Mouse (Mus musculus): ENCODE results near the gene Plxna2. TPM values are rescaled to one million over a fixed set of nuclear protein-coding genes. Genes with fewer than 3 reads are reported as not detected.

Gene Plxna2
- total and polyA plus RNA-seq, 3 experiments: under 0.01 to 0.03 TPM; not detected in 1

GRCm38 (mm10) chr1:194798511-194798910, 180.5 kb downstream of the Plxna2 start:
- no peak overlapping the region for H3K27ac ChIP-seq (ENCODE audit: control insufficient read depth, low read depth, low read length)
- peaks cover 0 to 4% of the 10 kb centered on the region in 2 experiments; a peak in 1 of 4 replicates for H3K27me3 ChIP-seq (ENCODE audit: control insufficient read depth in 1 of 2, insufficient read depth in 2 of 2, low read length in 2 of 2)
- no peaks in the 10 kb centered on the region for H3K36me3 ChIP-seq (ENCODE audit: control insufficient read depth in 1 of 2, insufficient read depth in 2 of 2, low read length in 2 of 2)
- H3K79me2 ChIP-seq (ENCODE audit: control insufficient read depth, insufficient read depth, low read length, poor library complexity): no peaks in the 10 kb centered on the region
- H3K4me1 ChIP-seq (ENCODE audit: control insufficient read depth in 1 of 2, insufficient read depth in 2 of 2, low read length in 2 of 2): no peaks in the 10 kb centered on the region
- no peaks in the 10 kb centered on the region for H3K9me3 ChIP-seq (replicated peaks; ENCODE audit: insufficient read depth, low read length)
- H3K4me3 ChIP-seq (ENCODE audit: control insufficient read depth in 1 of 2, insufficient read depth in 1 of 2, low read depth in 2 of 2, low read length in 2 of 2): no peak overlapping the region
- no peak for DNase-seq (ENCODE audit: low read depth, low spot score)
- H3K9ac ChIP-seq (ENCODE audit: control insufficient read depth, low read depth, low read length, poor library complexity, severe bottlenecking): no peak overlapping the region
- no peak for TF ChIP-seq TBP (IDR thresholded peaks at IDR 0.05; ENCODE audit: low read depth, low read length)
- no peak for TF ChIP-seq GABPA (IDR thresholded peaks at IDR 0.05; ENCODE audit: low read depth, low read length)
- TF ChIP-seq POLR2A (IDR thresholded peaks at IDR 0.05; ENCODE audit: control insufficient read depth in 1 of 2, insufficient read depth in 1 of 2, low read depth in 1 of 2, low read length in 2 of 2, poor library complexity in 1 of 2): no peak
- TF ChIP-seq TCF12 (IDR thresholded peaks at IDR 0.05; ENCODE audit: low read depth, low read length): no peak
- no peak for TF ChIP-seq MAX (IDR thresholded peaks at IDR 0.05; ENCODE audit: low read length)
- TF ChIP-seq MXI1 (IDR thresholded peaks at IDR 0.05; ENCODE audit: low read depth, low read length): no peak
- TF ChIP-seq TAL1 (IDR thresholded peaks at IDR 0.05; ENCODE audit: low read length): no peak

- H3K27me3 ChIP-seq (ENCODE audit: control insufficient read depth in 1 of 2, insufficient read depth in 2 of 2, low read length in 2 of 2): no peaks in the 10 kb centered on the region
- no peaks in the 10 kb centered on the region for H3K36me3 ChIP-seq (ENCODE audit: control insufficient read depth in 1 of 2, insufficient read depth in 2 of 2, low read length in 2 of 2)
- no peak for TF ChIP-seq JUND (IDR thresholded peaks at IDR 0.05; ENCODE audit: low read depth, low read length)
- no peak for TF ChIP-seq POLR2A (IDR thresholded peaks at IDR 0.05; ENCODE audit: control insufficient read depth in 1 of 2, insufficient read depth in 1 of 2, low read depth in 1 of 2, low read length in 2 of 2, poor library complexity in 1 of 2)
- DNase-seq (ENCODE audit: low read depth, low spot score): no peak
- H3K9ac ChIP-seq (ENCODE audit: control insufficient read depth, low read depth, low read length, poor library complexity, severe bottlenecking): no peak overlapping the region
- no peaks in the 10 kb centered on the region for H3K9me3 ChIP-seq (replicated peaks; ENCODE audit: insufficient read depth, low read length)
- H3K27ac ChIP-seq (ENCODE audit: control insufficient read depth, low read depth, low read length): no peak overlapping the region
- H3K4me1 ChIP-seq (ENCODE audit: control insufficient read depth in 1 of 2, insufficient read depth in 2 of 2, low read length in 2 of 2): no peaks in the 10 kb centered on the region
- H3K4me3 ChIP-seq (ENCODE audit: control insufficient read depth in 1 of 2, insufficient read depth in 1 of 2, low read depth in 2 of 2, low read length in 2 of 2): no peak overlapping the region
- no peaks in the 10 kb centered on the region for H3K79me2 ChIP-seq (ENCODE audit: control insufficient read depth, insufficient read depth, low read length, poor library complexity)
These were observed 190.2 kb downstream of the Plxna2 start for GRCm38 (mm10) chr1:194808261-194808660.

- peaks cover 0 to 3% of the 10 kb centered on the region in 2 experiments; a peak in 1 of 4 replicates for H3K4me1 ChIP-seq (ENCODE audit: control insufficient read depth in 1 of 2, insufficient read depth in 2 of 2, low read length in 2 of 2)
- no peaks in the 10 kb centered on the region for H3K27me3 ChIP-seq (ENCODE audit: control insufficient read depth in 1 of 2, insufficient read depth in 2 of 2, low read length in 2 of 2)
- H3K4me3 ChIP-seq (ENCODE audit: control insufficient read depth in 1 of 2, insufficient read depth in 1 of 2, low read depth in 2 of 2, low read length in 2 of 2): no peak overlapping the region
- H3K9ac ChIP-seq (ENCODE audit: control insufficient read depth, low read depth, low read length, poor library complexity, severe bottlenecking): no peak overlapping the region
- TF ChIP-seq CHD2 (IDR thresholded peaks at IDR 0.05; ENCODE audit: low read length) (no peak), MYB (IDR thresholded peaks at IDR 0.05; ENCODE audit: low read depth, low read length) (no peak), ZC3H11A (IDR thresholded peaks at IDR 0.05; ENCODE audit: low read depth, low read length) (no peak), MAFK (IDR thresholded peaks at IDR 0.05; ENCODE audit: borderline replicate concordance, low read depth, low read length) (no peak), MYC (IDR thresholded peaks at IDR 0.05; ENCODE audit: low read depth, low read length) (no peak), UBTF (IDR thresholded peaks at IDR 0.05; ENCODE audit: borderline replicate concordance, insufficient read depth, low read depth, low read length) (no peak), POLR2AphosphoS5 (IDR thresholded peaks at IDR 0.05; ENCODE audit: borderline replicate concordance, low read depth, low read length) (no peak), USF2 (IDR thresholded peaks at IDR 0.05; ENCODE audit: borderline replicate concordance in 1 of 2, insufficient read depth in 1 of 2, low read depth in 1 of 2, low read length in 2 of 2) (no peak), EP300 (IDR thresholded peaks at IDR 0.05; ENCODE audit: low read depth in 1 of 2, low read length in 2 of 2) (no peak)
- H3K36me3 ChIP-seq (ENCODE audit: control insufficient read depth in 1 of 2, insufficient read depth in 2 of 2, low read length in 2 of 2): no peaks in the 10 kb centered on the region
- no peaks in the 10 kb centered on the region for H3K79me2 ChIP-seq (ENCODE audit: control insufficient read depth, insufficient read depth, low read length, poor library complexity)
- H3K9me3 ChIP-seq (replicated peaks; ENCODE audit: insufficient read depth, low read length): no peaks in the 10 kb centered on the region
- DNase-seq (ENCODE audit: low read depth, low spot score): no peak
- no peak overlapping the region for H3K27ac ChIP-seq (ENCODE audit: control insufficient read depth, low read depth, low read length)
These were observed 190.7 kb downstream of the Plxna2 start for GRCm38 (mm10) chr1:194808681-194809080.

Data from MEL (cell line).